Mouse (Mus musculus): ENCODE results near the gene Zfyve28.

Zfyve28 gene

GRCm38 (mm10) chr5:34249132-34249531, 39.1 kb downstream of the Zfyve28 start:
- no peak for DNase-seq

DNA sequence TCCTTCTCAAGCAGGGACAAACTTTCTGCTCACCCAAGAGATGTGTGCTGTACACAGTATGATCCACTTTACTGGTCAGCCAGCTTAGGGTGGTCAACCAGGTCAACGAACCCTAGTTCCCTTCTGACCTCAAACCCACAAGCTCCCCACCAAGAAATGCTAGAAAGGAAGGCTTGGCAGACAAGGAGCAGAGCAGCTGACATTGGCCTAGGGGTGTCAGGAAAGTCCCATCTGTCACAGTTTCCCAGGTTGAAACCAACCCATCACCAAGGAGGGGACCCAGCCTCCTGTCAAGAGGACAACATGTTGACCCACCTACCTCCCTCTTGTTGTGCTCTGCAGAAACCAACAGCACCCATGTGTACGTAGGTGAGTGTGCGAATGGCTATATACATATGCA, 41.8 kb downstream of the Zfyve28 start:
- DNase-seq = no peak

DNA sequence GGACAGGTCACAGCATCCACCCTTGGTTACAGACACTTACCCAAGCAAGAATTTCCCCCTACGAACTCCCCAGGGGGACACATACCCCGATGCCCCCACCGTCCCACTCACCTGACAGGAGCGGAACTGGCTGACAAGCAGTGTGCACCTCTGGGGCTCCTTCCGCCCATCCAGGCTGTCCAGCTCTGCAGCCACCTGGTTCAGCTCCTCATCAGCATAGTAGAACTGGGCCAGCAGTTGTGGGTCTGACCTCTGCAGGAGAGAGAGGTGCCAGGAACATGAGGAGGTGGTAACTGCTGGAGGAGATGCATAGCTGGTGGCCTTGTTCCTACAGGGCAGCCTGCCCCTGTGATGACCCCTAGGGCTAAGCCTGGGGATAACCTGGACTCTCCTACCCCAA, 45.2 kb downstream of the Zfyve28 start:
- DNase-seq = no peak

DNA sequence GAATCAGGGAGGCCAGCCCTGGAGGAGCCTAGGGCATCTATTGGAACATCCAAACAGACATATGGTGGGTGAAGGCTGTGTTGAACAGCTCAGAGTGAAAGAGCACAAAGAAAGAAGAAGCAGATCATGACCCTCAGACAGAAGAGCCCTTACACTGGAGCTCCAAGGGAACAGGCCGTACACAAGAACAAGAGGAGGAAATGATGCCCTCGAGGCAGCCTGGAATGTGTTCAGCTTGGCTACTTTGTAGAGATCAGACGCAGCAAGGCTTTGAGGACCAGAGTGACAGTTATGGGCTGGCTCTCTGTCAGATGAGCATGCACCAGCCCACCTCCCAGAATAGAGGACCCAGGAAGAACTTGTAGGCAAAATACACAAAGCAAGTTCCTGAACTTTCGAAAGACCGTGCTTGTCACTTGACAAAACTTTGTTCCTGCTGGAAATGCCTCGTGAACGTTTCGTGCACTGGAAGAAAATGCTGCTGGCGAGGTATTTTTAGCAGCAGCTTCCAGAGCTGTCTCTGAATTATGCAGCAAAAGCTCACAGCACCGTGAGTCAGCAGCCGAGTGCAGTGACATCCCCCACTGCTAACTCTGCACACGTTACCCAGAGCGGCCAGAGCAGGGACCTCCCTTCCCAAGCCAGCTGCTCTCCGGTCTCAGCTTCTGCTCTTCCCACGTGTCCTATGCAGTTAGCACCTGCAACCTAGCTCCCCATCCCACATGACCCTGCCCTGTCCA, 45.9 kb downstream of the Zfyve28 start:
- peak in 1 of 2 experiments; percentile 52 for DNase-seq

DNA sequence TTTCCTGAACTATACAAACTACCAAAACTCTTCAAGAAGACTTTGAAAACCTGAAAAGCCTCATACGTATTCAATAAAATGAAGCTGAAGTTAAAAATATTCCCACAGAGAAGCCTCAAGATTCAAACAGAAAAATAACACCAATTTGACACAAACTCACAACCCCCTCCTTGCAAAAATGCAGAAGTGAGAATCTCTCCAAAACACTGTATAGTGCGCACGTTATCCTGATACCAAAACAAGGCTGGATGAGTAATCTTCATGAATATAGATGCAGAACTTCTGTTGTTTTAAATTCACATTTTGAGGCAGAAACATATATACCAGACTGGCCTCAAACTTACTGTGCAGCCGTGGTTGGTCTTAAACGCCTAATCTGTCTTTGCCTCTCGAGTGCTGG, 49.8 kb downstream of the Zfyve28 start:
- DNase-seq = no peak

- peak in 1 of 2 experiments; percentile 39 for DNase-seq
Observed at GRCm38 (mm10) chr5:34235898-34236420, 52.3 kb downstream of the Zfyve28 start.

DNA sequence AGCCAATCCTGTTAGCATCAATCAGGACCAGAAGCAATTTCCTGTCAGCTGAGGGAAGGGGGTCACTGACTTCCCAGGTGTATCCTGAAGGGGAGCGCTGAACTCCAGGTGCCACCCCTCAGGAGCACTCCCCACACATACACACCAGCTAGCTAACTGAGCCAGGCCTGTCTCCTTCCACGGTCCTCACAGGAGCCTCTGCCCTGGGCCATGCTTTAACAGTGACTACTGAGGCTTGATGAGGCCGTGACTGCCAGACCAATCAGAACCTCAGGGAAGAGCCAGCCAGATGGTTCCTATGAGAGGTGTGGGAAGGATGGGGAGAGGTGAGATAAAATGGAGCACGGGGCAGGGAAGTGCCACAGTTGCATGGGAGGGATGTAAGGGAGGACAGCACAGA, 53.2 kb downstream of the Zfyve28 start:
- no peak for DNase-seq

- DNase-seq = no peak
Observed at GRCm38 (mm10) chr5:34233221-34233515, 55.1 kb downstream of the Zfyve28 start.

GRCm38 (mm10) chr5:34232481-34233220, 55.6 kb downstream of the Zfyve28 start:
- DNase-seq = no peak

DNA sequence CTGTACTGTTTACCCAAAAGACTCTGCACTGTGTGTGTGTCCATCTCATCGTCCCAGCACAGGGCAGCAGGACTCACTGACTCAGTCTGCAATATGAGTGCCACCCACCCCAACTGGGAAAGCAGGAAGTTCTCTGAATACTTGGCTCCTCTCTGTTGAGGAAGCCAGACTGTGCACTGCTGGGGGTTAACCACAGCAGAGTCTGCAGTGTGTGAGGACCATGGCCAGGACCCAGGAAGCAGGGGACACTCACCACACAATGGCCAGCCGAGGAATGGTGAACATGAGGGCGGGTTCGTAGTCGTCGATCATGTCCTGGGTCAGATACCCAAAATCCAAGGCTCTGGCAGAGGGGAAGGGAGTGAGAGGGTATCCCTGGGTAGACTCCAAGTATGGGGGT, 56.3 kb downstream of the Zfyve28 start:
- no peak for DNase-seq

DNA sequence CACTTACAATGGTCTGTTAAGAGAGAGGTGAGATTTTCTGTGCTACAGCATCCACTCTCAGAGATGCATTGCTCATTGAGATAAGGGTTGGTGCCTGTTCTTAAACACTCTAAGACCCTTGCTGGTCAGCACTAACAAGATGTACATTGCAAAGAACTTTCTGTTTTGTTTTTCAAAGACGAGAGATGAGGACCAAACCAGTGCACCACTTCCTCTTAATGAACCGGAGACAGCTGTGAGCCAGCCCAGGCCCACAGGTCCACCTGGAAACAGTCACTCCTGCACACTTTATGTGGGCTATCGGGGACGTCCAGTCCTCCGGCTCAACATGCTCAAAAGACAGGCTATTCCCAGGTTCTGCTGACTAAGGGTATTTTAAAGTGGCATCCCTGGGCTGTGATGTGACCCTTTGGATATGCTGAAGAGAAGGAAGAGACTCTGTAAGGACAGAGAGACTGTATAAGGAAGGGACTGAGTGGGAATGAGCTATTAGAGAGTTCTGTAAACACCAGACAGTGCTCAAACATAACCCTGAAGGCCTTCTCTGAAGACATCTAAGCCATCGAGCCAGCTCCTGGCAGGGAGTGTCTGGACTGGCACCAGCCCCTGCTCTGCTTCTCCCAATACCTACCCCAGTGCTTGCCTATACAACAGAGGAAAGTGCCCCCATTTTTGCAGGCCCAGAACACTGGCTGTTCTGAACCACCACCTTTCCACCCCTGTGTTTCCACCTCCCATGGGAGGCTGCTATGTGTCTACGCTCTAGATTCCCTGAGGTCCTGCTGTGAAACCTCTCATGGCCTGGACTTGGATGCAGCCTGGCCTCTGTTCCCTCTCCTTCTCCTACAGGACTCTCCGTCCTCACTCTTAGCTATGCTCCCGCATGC, 57.4 kb downstream of the Zfyve28 start:
- DNase-seq = no peak

- DNase-seq = no peak
Observed at GRCm38 (mm10) chr5:34229503-34229902, 58.7 kb downstream of the Zfyve28 start.

DNA sequence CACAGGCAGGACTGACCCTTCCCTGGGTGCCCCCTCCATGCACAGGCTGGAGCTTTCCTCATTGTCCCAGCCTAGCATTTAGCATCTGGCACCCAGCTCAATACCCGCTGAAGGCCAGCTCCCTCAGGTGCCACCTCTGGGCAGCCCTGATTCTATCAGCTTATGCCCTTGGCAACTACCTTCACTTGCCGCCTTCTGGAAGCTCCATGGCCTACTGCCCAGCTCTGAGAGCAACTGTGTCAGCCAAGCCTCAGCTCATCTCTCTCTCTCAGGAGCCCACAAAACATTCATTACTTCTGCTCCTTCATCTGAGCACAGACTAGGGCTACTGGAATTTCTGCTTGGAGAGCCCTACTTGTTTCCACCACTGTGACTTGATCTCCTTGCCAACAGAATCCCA, 62.7 kb downstream of the Zfyve28 start:
- no peak for DNase-seq

DNA sequence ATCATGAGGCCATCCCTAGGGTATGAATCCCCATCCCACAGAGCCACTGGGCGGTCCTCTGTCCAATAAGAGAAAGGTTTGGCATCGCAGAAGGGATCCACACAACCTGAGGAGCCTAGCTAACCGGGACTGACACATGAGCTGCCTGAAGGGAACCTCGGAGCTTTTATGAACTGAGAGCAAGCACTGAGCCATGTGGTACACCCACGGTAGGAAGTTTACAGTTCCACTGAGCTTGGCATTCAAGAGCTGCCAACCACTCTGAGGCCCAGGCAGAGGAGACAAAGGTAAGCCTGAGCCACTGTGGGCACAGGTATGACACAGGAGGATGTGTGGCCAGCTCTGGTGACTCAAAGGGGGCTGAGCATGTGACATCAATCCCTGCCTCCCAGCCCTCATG, 63.7 kb downstream of the Zfyve28 start:
- no peak for DNase-seq

DNA sequence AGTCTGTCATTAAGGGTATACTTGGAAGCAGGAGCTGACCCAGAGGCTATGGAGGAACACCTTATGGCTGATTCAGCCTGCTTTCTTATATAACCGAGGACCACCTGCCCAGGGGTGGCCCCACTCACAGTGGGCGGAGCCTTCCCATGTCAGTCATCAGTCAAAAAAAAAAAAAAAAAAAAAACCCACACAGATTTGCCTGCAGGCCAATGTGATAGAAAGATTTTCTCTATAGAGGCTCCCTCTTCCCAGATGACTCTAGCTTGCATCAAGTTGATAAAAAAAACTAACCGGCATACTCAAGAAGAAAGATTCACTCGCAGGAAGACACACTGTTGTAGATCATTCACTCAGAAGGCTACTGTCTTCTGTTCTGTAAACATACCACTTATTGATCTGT, 68.2 kb downstream of the Zfyve28 start:
- no peak for DNase-seq

DNA sequence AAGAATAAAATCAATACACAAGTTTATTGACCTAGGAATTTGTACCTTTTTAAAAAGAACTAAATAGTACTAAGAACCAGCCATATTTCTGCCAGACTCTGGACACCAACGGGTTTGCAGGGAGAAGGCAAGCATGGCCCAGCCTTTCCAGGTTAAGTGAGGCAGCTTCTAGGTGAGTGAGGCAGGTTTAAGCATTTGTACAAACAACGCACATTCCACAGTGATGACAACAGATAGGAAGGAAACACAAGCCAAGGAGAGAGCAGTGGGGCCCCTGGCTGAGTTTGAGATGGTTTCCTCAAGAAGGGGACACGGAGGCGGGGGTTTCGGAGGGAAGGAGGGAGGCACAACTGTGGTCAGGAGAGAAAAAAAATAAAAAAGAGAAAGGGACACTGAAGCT, 69.6 kb downstream of the Zfyve28 start:
- DNase-seq = no peak

DNA sequence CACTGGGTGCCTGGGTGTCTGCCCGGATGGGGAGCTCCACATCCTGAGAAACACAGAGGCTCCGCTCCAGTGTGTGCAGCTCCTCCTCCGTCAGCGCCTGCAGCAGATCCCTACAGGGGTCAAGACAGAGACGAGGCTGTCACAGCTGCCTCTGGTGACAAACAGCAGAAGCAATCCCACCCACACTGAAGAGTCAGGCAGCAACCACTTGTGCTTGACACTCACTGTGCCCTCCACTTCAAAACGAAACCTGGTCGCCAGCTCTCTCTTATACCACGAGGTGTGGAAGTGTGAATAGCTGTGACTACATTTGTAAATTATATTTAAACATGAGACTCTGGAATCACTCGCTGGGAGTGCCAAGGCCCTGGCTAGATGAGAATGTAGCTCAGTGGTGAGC, 70.5 kb downstream of the Zfyve28 start:
- DNase-seq = no peak

DNA sequence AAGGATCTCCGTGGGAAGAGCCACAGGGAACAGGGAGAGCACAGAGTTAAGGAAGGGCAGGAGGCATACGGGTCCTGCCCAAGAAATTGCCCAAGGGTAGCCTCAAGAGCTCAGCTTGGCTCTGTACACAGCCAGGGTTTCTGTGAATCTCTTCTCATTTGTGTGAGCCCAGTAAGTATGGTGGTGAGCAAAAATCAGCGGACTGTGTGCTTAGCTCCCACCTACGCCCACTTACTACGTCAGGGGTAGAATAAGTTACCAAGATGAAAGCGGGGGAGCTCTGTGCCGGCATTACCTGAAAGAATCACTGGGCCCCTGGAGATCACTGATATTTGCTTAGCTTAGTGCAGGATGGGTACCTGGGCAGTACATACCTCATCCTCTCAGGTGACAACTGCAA, 72.2 kb downstream of the Zfyve28 start:
- no peak for DNase-seq

- DNase-seq = no peak
Observed at GRCm38 (mm10) chr5:34213659-34214058, 74.6 kb downstream of the Zfyve28 start.

DNA sequence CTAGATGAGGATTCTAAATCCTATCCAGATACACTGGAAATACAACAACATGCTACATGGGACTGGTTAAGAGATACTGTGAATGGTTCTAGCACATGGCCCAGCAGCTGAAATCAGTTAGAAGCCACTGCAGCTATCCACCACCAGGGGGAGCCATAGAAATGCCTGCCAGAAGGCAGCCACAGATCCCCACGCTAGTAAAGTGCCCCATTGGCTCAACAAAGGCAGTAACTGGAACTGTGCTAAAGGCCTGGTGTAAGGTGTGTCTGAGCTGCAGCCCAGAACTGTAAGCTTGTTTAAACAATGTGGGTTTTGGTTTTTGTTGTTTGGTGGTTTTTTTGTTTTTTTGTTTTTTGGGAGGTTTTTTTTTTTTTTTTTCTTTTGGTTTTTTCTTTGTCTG, 78.0 kb downstream of the Zfyve28 start:
- peak; percentile 76 to 80 for DNase-seq

GRCm38 (mm10) chr5:34207503-34207902, 80.7 kb downstream of the Zfyve28 start:
- no peak for DNase-seq

- DNase-seq = no peak
Observed at GRCm38 (mm10) chr5:34205788-34206187, 82.5 kb downstream of the Zfyve28 start.

DNA sequence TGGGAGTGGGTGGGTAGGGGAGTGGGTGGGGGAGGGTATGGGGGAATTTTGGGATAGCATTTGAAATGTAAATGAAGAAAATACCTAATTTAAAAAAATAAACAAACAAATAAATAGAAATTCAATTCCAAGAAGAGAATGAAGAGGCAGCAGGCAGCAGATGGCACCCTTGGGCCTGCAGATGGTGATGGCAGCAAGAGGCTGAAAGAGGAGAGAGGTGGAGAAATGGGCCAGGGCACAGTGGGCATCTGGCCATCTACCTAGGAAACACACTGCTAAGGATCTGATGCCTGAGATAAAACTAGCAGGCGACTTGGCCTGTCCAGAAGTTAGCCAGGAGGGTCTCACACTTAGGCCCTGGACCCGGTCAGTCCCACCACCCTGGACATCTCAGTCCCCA, 83.3 kb downstream of the Zfyve28 start:
- no peak for DNase-seq
